Comparison of ENCODE assay signal across 9 mouse cellular contexts in the genomic region with DNA sequence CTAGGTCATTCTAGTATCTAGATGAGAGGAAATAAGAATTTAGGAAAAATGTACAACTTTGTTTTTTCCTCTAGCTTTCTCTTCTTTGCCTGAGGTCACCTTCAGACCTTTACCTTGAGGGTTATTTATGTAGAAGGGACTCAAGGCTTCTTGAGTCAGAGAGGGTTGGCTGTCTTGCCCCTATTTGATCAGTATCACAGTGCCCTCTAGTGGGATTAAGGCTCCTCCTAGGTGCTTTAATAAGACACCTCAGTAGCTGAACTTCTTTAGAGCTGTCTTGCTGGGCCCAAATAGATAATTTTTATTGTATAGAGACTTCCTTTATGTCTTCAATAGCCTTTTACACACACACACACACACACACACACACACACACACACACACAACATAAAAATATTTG. TPM values are rescaled to one million over a fixed set of nuclear protein-coding genes. Genes with fewer than 3 reads are reported as not detected.
A peak's percentile ranks its signal among the peaks of the same experiment; 100 is the strongest.
DNase-seq lines count a peak whose midpoint lies in the region; ATAC-seq and TF ChIP-seq lines count a peak whose summit lies in the region.
"Had no signal": no experiment of that assay in that cellular context is flagged by ENCODE, and none has a peak within 500 bp of the region (broad histone marks: within the 10 kb centered on the region; RNA-seq: fewer than 3 reads in every experiment).

No protein-coding gene starts in this region.

- intact Hi-C loops in gastrocnemius, adult 2 months (cut with DNase I) = loop anchor here (2.0 to 5.0 kb wide), 2 partner anchors 136 to 386 kb away; no protein-coding TSS in a partner anchor

- H3K9me3 ChIP-seq in midbrain, embryonic 12.5 days = no peaks in the 10 kb centered on the region
- H3K9me3 ChIP-seq in midbrain, embryonic 15.5 days = no peaks in the 10 kb centered on the region
- H3K9me3 ChIP-seq in embryonic facial prominence, embryonic 10.5 days = no peaks in the 10 kb centered on the region
- H3K9me3 ChIP-seq: hindbrain, embryonic 15.5 days had no signal

- no peak overlapping the region for H3K4me2 ChIP-seq in midbrain, embryonic 12.5 days (replicated peaks)
- no peak overlapping the region for H3K4me2 ChIP-seq in midbrain, embryonic 15.5 days
- H3K4me2 ChIP-seq: hindbrain, embryonic 15.5 days had no signal

- peak; percentile 72 for TF ChIP-seq CTCF in gastrocnemius, adult 2 months (IDR thresholded peaks at IDR 0.05)

- H3K27ac ChIP-seq in gastrocnemius, adult 2 months = no peak overlapping the region
- no peak overlapping the region for H3K27ac ChIP-seq in midbrain, embryonic 12.5 days (replicated peaks)
- no peak overlapping the region for H3K27ac ChIP-seq in midbrain, embryonic 15.5 days
- no peak overlapping the region for H3K27ac ChIP-seq in embryonic facial prominence, embryonic 10.5 days (replicated peaks)
- H3K27ac ChIP-seq: hindbrain, embryonic 15.5 days had no signal

- no peaks in the 10 kb centered on the region for H3K4me1 ChIP-seq in midbrain, embryonic 12.5 days
- no peaks in the 10 kb centered on the region for H3K4me1 ChIP-seq in midbrain, embryonic 15.5 days
- peaks cover 7% of the 10 kb centered on the region; the same call in 1 of the 2 replicates for H3K4me1 ChIP-seq in embryonic facial prominence, embryonic 10.5 days
- H3K4me1 ChIP-seq: hindbrain, embryonic 15.5 days had no signal

- ATAC-seq in midbrain, embryonic 12.5 days (ENCODE audit: low FRiP score, low read depth) = peak; percentile 52; the same call in 1 of the 2 replicates
- ATAC-seq in midbrain, embryonic 15.5 days (replicated peaks) = no peak

- DNase-seq in gastrocnemius, adult 2 months = no peak
- no peak for DNase-seq in gastrocnemius, adult 8-10 months (ENCODE audit: low spot score in 2 of 2)
- DNase-seq in NIH3T3 (ENCODE audit: low read depth) = peak; percentile 86
- peak; percentile 23 for DNase-seq in embryonic facial prominence, embryonic 10.5 days (ENCODE audit: low spot score)
- peak; percentile 68 for DNase-seq in mesoderm, embryonic 11.5 days (ENCODE audit: low read depth, low spot score)
- DNase-seq in gastrocnemius, postnatal 25 days = no peak

- H3K9ac ChIP-seq in midbrain, embryonic 12.5 days (replicated peaks) = no peak overlapping the region
- no peak overlapping the region for H3K9ac ChIP-seq in midbrain, embryonic 15.5 days
- H3K9ac ChIP-seq: hindbrain, embryonic 15.5 days had no signal

- no peaks in the 10 kb centered on the region for H3K36me3 ChIP-seq in midbrain, embryonic 12.5 days
- H3K36me3 ChIP-seq in midbrain, embryonic 15.5 days (replicated peaks) = no peaks in the 10 kb centered on the region
- H3K36me3 ChIP-seq in embryonic facial prominence, embryonic 10.5 days (replicated peaks) = no peaks in the 10 kb centered on the region
- H3K36me3 ChIP-seq: hindbrain, embryonic 15.5 days had no signal

- H3K4me3 ChIP-seq in gastrocnemius, adult 2 months = no peak overlapping the region
- no peak overlapping the region for H3K4me3 ChIP-seq in midbrain, embryonic 12.5 days
- H3K4me3 ChIP-seq in midbrain, embryonic 15.5 days = no peak overlapping the region
- H3K4me3 ChIP-seq in embryonic facial prominence, embryonic 10.5 days = no peak overlapping the region
- H3K4me3 ChIP-seq: hindbrain, embryonic 15.5 days had no signal

- H3K27me3 ChIP-seq in midbrain, embryonic 12.5 days = no peaks in the 10 kb centered on the region
- H3K27me3 ChIP-seq in midbrain, embryonic 15.5 days (replicated peaks) = no peaks in the 10 kb centered on the region
- H3K27me3 ChIP-seq in embryonic facial prominence, embryonic 10.5 days (replicated peaks; ENCODE audit: low read depth, poor library complexity, severe bottlenecking) = no peaks in the 10 kb centered on the region
- H3K27me3 ChIP-seq: hindbrain, embryonic 15.5 days had no signal

RNA-seq across cellular contexts. Expression of a gene that starts 8.2 kb away (rescaled TPM):
- 10 to 100 TPM; 10.2 to 11.1 TPM for total RNA-seq in gastrocnemius, adult 2 months (2021)
- 10 to 100 TPM; 10.1 to 12.5 (median 10.7) TPM for total RNA-seq in gastrocnemius, adult 8-10 months (2022)
- 43.5 and 46.6 TPM in 2 replicates for polyA plus RNA-seq in midbrain, embryonic 12.5 days (2016; fragmentation: Nextera tagmentation; extraction: Ambion mirVana)
- 47.7 and 52.4 TPM in 2 replicates for polyA plus RNA-seq in midbrain, embryonic 15.5 days (2015; fragmentation: Nextera tagmentation; extraction: Ambion mirVana)
- polyA plus RNA-seq in embryonic facial prominence, embryonic 10.5 days (2016; fragmentation: Nextera tagmentation; extraction: Ambion mirVana) = 21.7 and 23.7 TPM in 2 replicates
- 1 to 10 TPM; 8.0 to 8.1 TPM for total RNA-seq in gastrocnemius, postnatal 25 days (2021)

RNA-seq across cellular contexts. Expression of a gene that starts 15.2 kb away (rescaled TPM):
- total RNA-seq in gastrocnemius, adult 2 months (2021) = 10 to 100 TPM; 11.8 to 14.4 TPM
- 10 to 100 TPM; 10.9 to 15.6 (median 11.8) TPM for total RNA-seq in gastrocnemius, adult 8-10 months (2022)
- polyA plus RNA-seq in midbrain, embryonic 12.5 days (2016; fragmentation: Nextera tagmentation; extraction: Ambion mirVana) = 8.1 and 9.1 TPM in 2 replicates
- 6.8 and 7.5 TPM in 2 replicates for polyA plus RNA-seq in midbrain, embryonic 15.5 days (2015; fragmentation: Nextera tagmentation; extraction: Ambion mirVana)
- polyA plus RNA-seq in embryonic facial prominence, embryonic 10.5 days (2016; fragmentation: Nextera tagmentation; extraction: Ambion mirVana) = 3.8 and 4.0 TPM in 2 replicates
- 10 to 100 TPM in 1 of 2 experiments, 1 to 10 TPM in 1; 9.7 to 11.0 TPM for total RNA-seq in gastrocnemius, postnatal 25 days (2021)

Comparison
In these comparisons a context has a peak if more than half of its experiments do, and no peak if none do; other contexts are left out.
1. DNase-seq: peak in NIH3T3 (single experiment), embryonic facial prominence, embryonic 10.5 days (single experiment) and mesoderm, embryonic 11.5 days (single experiment); none in gastrocnemius, adult 2 months (single experiment), gastrocnemius, adult 8-10 months (0 of 2) and gastrocnemius, postnatal 25 days (single experiment).